Mouse (Mus musculus): Measurements from ENCODE around the gene Epha8. TPM values are rescaled to one million over a fixed set of nuclear protein-coding genes. Genes with fewer than 3 reads are reported as not detected.

Epha8 gene
- total RNA-seq, 2 experiments from 2014 or later, result 21.6 to 23.0 TPM

Other genes starting within 250 kb of the Epha8 start
- 10 to 100 TPM; 73.6 to 75.3 TPM for gene Ephb2, start 120.8 kb downstream of the Epha8 start, total RNA-seq (2021)
- gene C1qb, start 70.6 kb downstream of the Epha8 start, total RNA-seq (2021), result 10 to 100 TPM; 15.3 to 17.2 TPM
- 10 to 100 TPM; 11.3 to 14.8 TPM for gene C1qc, start 63.8 kb downstream of the Epha8 start, total RNA-seq (2021)
- 10 to 100 TPM; 12.5 to 14.2 TPM for gene C1qa, start 58.0 kb downstream of the Epha8 start, total RNA-seq (2021)
- gene Zbtb40, start 92.0 kb upstream of the Epha8 start, total RNA-seq (2021), result 10 to 100 TPM in 1 of 2 experiments, 1 to 10 TPM in 1; 8.8 to 12.7 TPM

All from left cerebral cortex, postnatal 4 days (tissue).